Mouse (Mus musculus): ENCODE results near the gene Mgp. TPM values are rescaled to one million over a fixed set of nuclear protein-coding genes. Genes with fewer than 3 reads are reported as not detected.

Mgp gene
- polyA plus RNA-seq, 1 experiment, result 472 TPM

DNA sequence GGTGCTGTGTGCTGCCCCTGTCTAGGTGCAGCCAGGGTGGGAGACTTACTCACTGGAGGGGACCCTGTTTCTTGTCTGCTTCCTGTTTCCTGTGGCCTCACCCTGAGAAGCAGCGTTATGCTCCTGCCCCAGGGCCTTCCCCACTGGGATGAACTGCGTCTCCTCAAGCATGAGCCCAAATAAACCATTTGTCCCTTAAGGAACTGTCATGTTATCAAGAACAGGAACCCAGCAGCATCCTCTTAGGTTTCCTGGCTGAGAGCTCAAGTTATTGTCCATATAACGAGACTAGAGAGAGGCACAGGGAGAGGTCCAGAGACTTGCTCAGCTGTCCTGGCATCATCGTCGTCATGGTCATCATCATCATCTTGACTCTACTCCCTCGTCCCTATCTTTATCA is 25.4 kb downstream of the Mgp start:
- Histone ChIP-seq H3K79me2 (ENCODE audit: control insufficient read depth, insufficient read depth) (no peaks in the 10 kb centered on the region), H3K36me3 (ENCODE audit: control insufficient read depth, insufficient read depth) (no peaks in the 10 kb centered on the region), H3ac (ENCODE audit: control insufficient read depth, insufficient read length, low read depth) (no peak overlapping the region), H3K79me3 (ENCODE audit: low read depth) (no peaks in the 10 kb centered on the region), H3K4me3 (ENCODE audit: insufficient read depth, poor library complexity, severe bottlenecking) (no peak overlapping the region), H3K27me3 (ENCODE audit: control insufficient read depth, insufficient read depth, insufficient read length) (no peaks in the 10 kb centered on the region)
- TF ChIP-seq USF1 (IDR thresholded peaks at IDR 0.05; ENCODE audit: low read depth) (no peak), CEBPB (IDR thresholded peaks at IDR 0.05; ENCODE audit: low read depth) (no peak), MAX (IDR thresholded peaks at IDR 0.05) (no peak), MYOD1 (IDR thresholded peaks at IDR 0.05; ENCODE audit: control insufficient read depth, insufficient read length, low read depth) (no peak), MYOG (IDR thresholded peaks at IDR 0.05; ENCODE audit: control insufficient read depth, extremely low read depth, insufficient read length) (no peak), CTCF (IDR thresholded peaks at IDR 0.05; ENCODE audit: control insufficient read depth, insufficient read depth, insufficient read length) (no peak), FOSL1 (IDR thresholded peaks at IDR 0.05; ENCODE audit: insufficient read depth, low read length, poor library complexity, severe bottlenecking) (no peak)

DNA sequence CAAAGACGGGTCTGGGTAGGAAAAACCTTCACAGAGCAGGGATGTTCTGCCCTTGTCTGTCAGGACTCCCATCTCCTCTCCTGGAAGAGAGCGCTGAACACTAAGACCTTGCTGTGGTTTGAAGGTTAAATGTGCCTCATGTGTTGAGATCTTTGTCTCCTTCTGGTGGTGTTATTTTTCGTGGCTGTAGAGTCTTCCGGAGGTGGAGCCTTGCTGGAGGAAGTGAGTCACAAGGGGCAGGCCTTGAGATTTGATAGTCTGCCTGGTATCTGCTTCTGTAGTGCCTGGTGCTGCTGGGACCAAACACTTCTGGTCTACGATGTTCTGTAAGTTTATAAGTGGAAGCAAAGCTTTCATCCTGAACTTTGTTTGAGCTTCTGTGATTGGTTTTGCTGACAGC is 26.7 kb downstream of the Mgp start:
- Histone ChIP-seq H3K4me3 (ENCODE audit: insufficient read depth, poor library complexity, severe bottlenecking) (no peak overlapping the region), H3ac (ENCODE audit: control insufficient read depth, insufficient read length, low read depth) (no peak overlapping the region), H3K27me3 (ENCODE audit: control insufficient read depth, insufficient read depth, insufficient read length) (no peaks in the 10 kb centered on the region), H3K36me3 (ENCODE audit: control insufficient read depth, insufficient read depth) (no peaks in the 10 kb centered on the region), H3K79me3 (ENCODE audit: low read depth) (no peaks in the 10 kb centered on the region), H3K79me2 (ENCODE audit: control insufficient read depth, insufficient read depth) (no peaks in the 10 kb centered on the region)
- TF ChIP-seq CEBPB (IDR thresholded peaks at IDR 0.05; ENCODE audit: low read depth) (no peak), MYOG (IDR thresholded peaks at IDR 0.05; ENCODE audit: control insufficient read depth, extremely low read depth, insufficient read length) (no peak), CTCF (IDR thresholded peaks at IDR 0.05; ENCODE audit: control insufficient read depth, insufficient read depth, insufficient read length) (no peak), USF1 (IDR thresholded peaks at IDR 0.05; ENCODE audit: low read depth) (no peak), MAX (IDR thresholded peaks at IDR 0.05) (no peak), MYOD1 (IDR thresholded peaks at IDR 0.05; ENCODE audit: control insufficient read depth, insufficient read length, low read depth) (no peak)

DNA sequence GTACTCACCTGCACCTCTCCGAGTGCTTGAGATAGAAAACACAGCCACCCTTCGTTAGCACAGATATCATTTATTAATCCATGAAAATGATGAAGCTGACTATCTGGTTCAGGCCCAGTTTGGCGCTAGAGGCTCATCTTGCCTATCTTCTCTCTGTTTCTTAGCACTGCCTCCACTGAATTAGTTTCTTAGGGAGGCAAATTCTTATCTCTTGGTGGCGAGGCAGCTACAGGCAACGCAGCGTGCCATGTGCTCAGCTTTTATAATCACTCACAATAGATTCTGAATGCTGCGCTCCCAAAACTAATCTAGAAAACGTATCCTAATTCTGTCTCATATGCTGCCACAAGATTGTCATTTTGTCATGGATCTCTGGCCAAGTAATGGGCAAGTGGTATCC is 27.2 kb downstream of the Mgp start:
- H3K36me3 ChIP-seq (ENCODE audit: control insufficient read depth, insufficient read depth), result no peaks in the 10 kb centered on the region
- no peaks in the 10 kb centered on the region for H3K27me3 ChIP-seq (ENCODE audit: control insufficient read depth, insufficient read depth, insufficient read length)
- no peaks in the 10 kb centered on the region for H3K79me3 ChIP-seq (ENCODE audit: low read depth)
- H3K4me3 ChIP-seq (ENCODE audit: insufficient read depth, poor library complexity, severe bottlenecking), result no peak overlapping the region
- H3K79me2 ChIP-seq (ENCODE audit: control insufficient read depth, insufficient read depth), result no peaks in the 10 kb centered on the region
- TF ChIP-seq FOSL1 (IDR thresholded peaks at IDR 0.05; ENCODE audit: insufficient read depth, low read length, poor library complexity, severe bottlenecking), result no peak
- TF ChIP-seq CEBPB (IDR thresholded peaks at IDR 0.05; ENCODE audit: low read depth), result no peak
- TF ChIP-seq MYOG (IDR thresholded peaks at IDR 0.05; ENCODE audit: control insufficient read depth, extremely low read depth, insufficient read length), result no peak
- no peak for TF ChIP-seq MYOD1 (IDR thresholded peaks at IDR 0.05; ENCODE audit: control insufficient read depth, insufficient read length, low read depth)
- TF ChIP-seq USF1 (IDR thresholded peaks at IDR 0.05; ENCODE audit: low read depth), result no peak
- TF ChIP-seq CTCF (IDR thresholded peaks at IDR 0.05; ENCODE audit: control insufficient read depth, insufficient read depth, insufficient read length), result no peak
- TF ChIP-seq MAX (IDR thresholded peaks at IDR 0.05), result no peak
- H3ac ChIP-seq (ENCODE audit: control insufficient read depth, insufficient read length, low read depth), result no peak overlapping the region

- no peaks in the 10 kb centered on the region for H3K27me3 ChIP-seq (ENCODE audit: control insufficient read depth, insufficient read depth, insufficient read length)
- no peaks in the 10 kb centered on the region for H3K79me3 ChIP-seq (ENCODE audit: low read depth)
- H3K4me3 ChIP-seq (ENCODE audit: insufficient read depth, poor library complexity, severe bottlenecking), result no peak overlapping the region
- no peaks in the 10 kb centered on the region for H3K36me3 ChIP-seq (ENCODE audit: control insufficient read depth, insufficient read depth)
- TF ChIP-seq MAX (IDR thresholded peaks at IDR 0.05), result no peak
- no peak for TF ChIP-seq FOSL1 (IDR thresholded peaks at IDR 0.05; ENCODE audit: insufficient read depth, low read length, poor library complexity, severe bottlenecking)
- no peak for TF ChIP-seq MYOG (IDR thresholded peaks at IDR 0.05; ENCODE audit: control insufficient read depth, extremely low read depth, insufficient read length)
- no peak overlapping the region for H3ac ChIP-seq (ENCODE audit: control insufficient read depth, insufficient read length, low read depth)
- H3K79me2 ChIP-seq (ENCODE audit: control insufficient read depth, insufficient read depth), result no peaks in the 10 kb centered on the region
Observed at GRCm38 (mm10) chr6:136847790-136848189, 27.8 kb downstream of the Mgp start.

- H3ac ChIP-seq (ENCODE audit: control insufficient read depth, insufficient read length, low read depth), result no peak overlapping the region
- no peak for TF ChIP-seq MYOD1 (IDR thresholded peaks at IDR 0.05; ENCODE audit: control insufficient read depth, insufficient read length, low read depth)
- no peak for TF ChIP-seq USF1 (IDR thresholded peaks at IDR 0.05; ENCODE audit: low read depth)
- no peak for TF ChIP-seq CTCF (IDR thresholded peaks at IDR 0.05; ENCODE audit: control insufficient read depth, insufficient read depth, insufficient read length)
- no peak for TF ChIP-seq FOSL1 (IDR thresholded peaks at IDR 0.05; ENCODE audit: insufficient read depth, low read length, poor library complexity, severe bottlenecking)
- TF ChIP-seq MAX (IDR thresholded peaks at IDR 0.05), result no peak
- no peak for TF ChIP-seq MYOG (IDR thresholded peaks at IDR 0.05; ENCODE audit: control insufficient read depth, extremely low read depth, insufficient read length)
- TF ChIP-seq CEBPB (IDR thresholded peaks at IDR 0.05; ENCODE audit: low read depth), result no peak
- H3K79me2 ChIP-seq (ENCODE audit: control insufficient read depth, insufficient read depth), result no peaks in the 10 kb centered on the region
- no peaks in the 10 kb centered on the region for H3K36me3 ChIP-seq (ENCODE audit: control insufficient read depth, insufficient read depth)
- H3K79me3 ChIP-seq (ENCODE audit: low read depth), result no peaks in the 10 kb centered on the region
- H3K27me3 ChIP-seq (ENCODE audit: control insufficient read depth, insufficient read depth, insufficient read length), result no peaks in the 10 kb centered on the region
- no peak overlapping the region for H3K4me3 ChIP-seq (ENCODE audit: insufficient read depth, poor library complexity, severe bottlenecking)
Observed at GRCm38 (mm10) chr6:136847267-136847666, 28.4 kb downstream of the Mgp start.

DNA sequence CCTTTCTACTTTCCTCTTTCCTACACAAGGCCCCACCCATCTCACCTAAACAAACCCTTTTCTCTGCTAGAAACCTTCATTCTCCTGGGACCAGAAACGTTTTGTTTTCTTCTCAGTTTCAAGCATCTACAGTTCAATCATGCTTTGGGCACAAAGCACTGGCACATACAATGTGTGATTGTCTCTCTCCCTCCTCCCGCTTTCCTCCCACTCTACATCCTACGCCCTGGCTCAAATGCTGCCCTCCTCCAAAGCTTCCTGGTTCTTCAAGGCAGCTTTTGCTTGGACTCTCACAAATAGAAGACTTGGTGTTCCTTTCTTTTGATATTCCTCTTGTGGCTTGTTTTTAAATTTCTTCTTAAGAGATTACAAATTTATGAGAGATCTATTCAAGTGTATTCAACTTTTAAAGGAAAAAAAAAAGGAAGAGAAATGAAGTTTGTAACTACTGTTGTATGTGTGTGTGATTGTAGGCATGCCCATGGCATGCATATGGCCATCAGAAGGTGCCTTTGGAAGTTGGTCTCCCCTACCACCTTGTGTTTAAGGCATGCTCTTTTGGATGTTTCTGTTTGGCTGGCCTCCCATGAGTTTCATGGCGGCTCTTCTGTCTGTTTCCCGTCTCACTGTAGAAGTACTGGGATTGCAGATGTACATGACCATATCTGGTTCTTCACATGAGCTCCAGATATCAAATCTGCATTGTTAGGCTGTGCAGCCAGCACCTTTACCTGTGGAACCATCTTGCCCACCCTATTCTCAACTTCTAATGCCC is 29.7 kb downstream of the Mgp start:
- H3K79me3 ChIP-seq (ENCODE audit: low read depth), result no peaks in the 10 kb centered on the region
- H3K79me2 ChIP-seq (ENCODE audit: control insufficient read depth, insufficient read depth), result no peaks in the 10 kb centered on the region
- H3K36me3 ChIP-seq (ENCODE audit: control insufficient read depth, insufficient read depth), result no peaks in the 10 kb centered on the region
- no peak overlapping the region for H3K4me3 ChIP-seq (ENCODE audit: insufficient read depth, poor library complexity, severe bottlenecking)
- H3ac ChIP-seq (ENCODE audit: control insufficient read depth, insufficient read length, low read depth), result no peak overlapping the region
- H3K27me3 ChIP-seq (ENCODE audit: control insufficient read depth, insufficient read depth, insufficient read length), result no peaks in the 10 kb centered on the region
- TF ChIP-seq FOSL1 (IDR thresholded peaks at IDR 0.05; ENCODE audit: insufficient read depth, low read length, poor library complexity, severe bottlenecking) (no peak), MAX (IDR thresholded peaks at IDR 0.05) (no peak), CTCF (IDR thresholded peaks at IDR 0.05; ENCODE audit: control insufficient read depth, insufficient read depth, insufficient read length) (no peak), MYOD1 (IDR thresholded peaks at IDR 0.05; ENCODE audit: control insufficient read depth, insufficient read length, low read depth) (no peak), USF1 (IDR thresholded peaks at IDR 0.05; ENCODE audit: low read depth) (no peak), MYOG (IDR thresholded peaks at IDR 0.05; ENCODE audit: control insufficient read depth, extremely low read depth, insufficient read length) (no peak), CEBPB (IDR thresholded peaks at IDR 0.05; ENCODE audit: low read depth) (no peak)
